Mouse (Mus musculus) C2C12 (cell line): ENCODE results near the gene Ceacam9.
"Not testable (repeated sequence)": the region's sequence is repeated elsewhere in the genome, so short reads cannot be mapped to it uniquely, and the experiment has no call there.

Experiments used
- CEBPB ChIP-seq: IDR thresholded peaks from one replicate; pipeline ENCODE4 v1.6.1; 2011; ENCODE audit warnings: low read depth, mild to moderate bottlenecking, control low read depth, moderate library complexity
- CTCF ChIP-seq: IDR thresholded peaks from one replicate; pipeline ENCODE4 v1.5.1; 2011; ENCODE audit not compliant: control insufficient read depth, insufficient read depth, insufficient read length
- MAX ChIP-seq: IDR thresholded peaks from one replicate; pipeline ENCODE4 v1.6.1; 2011; ENCODE audit warnings: mild to moderate bottlenecking, control low read depth
- MYOG ChIP-seq: IDR thresholded peaks from one replicate; pipeline ENCODE4 v1.6.1; 2011; ENCODE audit not compliant: control insufficient read depth, insufficient read length; ENCODE audit errors: extremely low read depth
- USF1 ChIP-seq: IDR thresholded peaks from one replicate; pipeline ENCODE4 v1.6.1; 2011; ENCODE audit warnings: low read depth, mild to moderate bottlenecking, control low read depth, moderate library complexity

- TF ChIP-seq CTCF, CEBPB, USF1, MAX, MYOG: not testable (repeated sequence)
These were observed 7.8 kb downstream of the Ceacam9 start for GRCm38 (mm10) chr7:16729563-16729962.
